In the genomic region with DNA sequence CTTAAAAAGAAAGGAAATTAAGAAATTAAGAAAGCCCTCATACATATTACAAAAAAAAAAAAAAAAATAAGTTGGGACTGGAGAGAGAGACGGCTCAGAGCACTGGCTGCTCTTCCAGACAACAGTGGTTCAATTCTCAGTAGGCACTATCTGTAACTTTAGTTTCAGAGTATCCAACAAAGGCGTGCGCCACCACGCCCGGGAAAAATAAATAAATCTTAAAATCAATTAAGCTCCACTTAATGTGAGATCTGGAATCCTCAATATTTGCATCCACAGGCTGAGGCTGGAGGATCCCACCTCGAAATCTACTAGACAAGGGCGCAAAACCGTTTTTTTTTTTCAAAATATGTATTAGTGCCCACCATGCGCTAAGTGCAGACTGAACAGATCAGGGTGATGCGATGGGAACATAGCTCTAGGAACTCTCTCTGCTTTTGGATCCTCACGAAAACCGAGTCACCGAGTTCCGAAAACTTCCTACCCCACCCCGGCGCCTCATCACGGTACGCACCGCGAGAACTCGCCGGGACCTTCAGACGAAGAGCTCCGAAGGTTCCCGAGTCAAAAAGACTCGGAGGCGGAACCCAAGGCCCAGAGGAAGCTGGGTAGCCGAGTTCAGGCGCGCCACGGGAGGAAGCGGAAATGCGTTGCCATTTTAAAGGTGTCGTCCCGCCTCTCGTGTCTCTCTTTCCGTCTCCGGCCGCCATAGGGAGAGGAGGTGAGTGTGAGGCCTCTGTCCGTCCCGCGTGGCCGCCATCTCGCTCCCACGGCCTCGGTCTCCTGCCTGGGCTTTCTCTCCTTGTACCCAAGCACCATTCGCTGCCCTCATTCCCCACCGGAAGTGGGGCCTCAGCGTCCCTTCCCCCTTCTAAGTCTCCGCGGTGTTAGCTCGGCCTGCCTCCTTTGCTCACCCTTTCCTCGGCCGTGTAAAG, we compare ENCODE assay signal across 7 mouse cellular contexts. TPM values are rescaled to one million over a fixed set of nuclear protein-coding genes. Genes with fewer than 3 reads are reported as not detected.
DNase-seq lines count a peak whose midpoint lies in the region; ATAC-seq and TF ChIP-seq lines count a peak whose summit lies in the region.

A gene (plus strand): TSS at position 597 of the 935 bp plus-strand sequence.

- no peak for TF ChIP-seq CTCF in intestine, postnatal 0 days (IDR thresholded peaks at IDR 0.05; ENCODE audit: low read depth)
- no peak for TF ChIP-seq CTCF in small intestine, adult 2 months (IDR thresholded peaks at IDR 0.05; ENCODE audit: extremely low read depth, insufficient read length, insufficient replicate concordance, low read depth, low read length)

- peak within 1 kb of the TSS; percentile 75 for H3K4me2 ChIP-seq in intestine, postnatal 0 days (replicated peaks; ENCODE audit: low read depth)
- peak within 1 kb of the TSS; percentile 88 for H3K4me2 ChIP-seq in midbrain, embryonic 12.5 days (replicated peaks)

- peak within 1 kb of the TSS; percentile 92 for H3K9ac ChIP-seq in intestine, postnatal 0 days (ENCODE audit: low read depth, low read length)
- H3K9ac ChIP-seq in midbrain, embryonic 12.5 days (replicated peaks) = peak within 1 kb of the TSS; percentile 94

- DNase-seq in adrenal gland, adult 8-10 months = peak; percentile 95
- DNase-seq in embryo, embryonic 9.5 days (ENCODE audit: extremely low spot score) = peak; percentile 94
- peak; percentile 75 for DNase-seq in gonadal fat pad, adult 2 months (ENCODE audit: low read depth)
- DNase-seq in left cerebral cortex, postnatal 4 days = peak; percentile 96

- peak; percentile 85; the same call in 1 of the 2 replicates for TF ChIP-seq POLR2A in small intestine, adult 2 months (IDR thresholded peaks at IDR 0.05; ENCODE audit: low read depth, low read length)

- peak within 1 kb of the TSS; percentile 82 for H3K4me3 ChIP-seq in intestine, postnatal 0 days (ENCODE audit: low read depth, low read length)
- peak within 1 kb of the TSS; percentile 78 for H3K4me3 ChIP-seq in midbrain, embryonic 12.5 days
- peak within 1 kb of the TSS; percentile 88 for H3K4me3 ChIP-seq in small intestine, adult 2 months (ENCODE audit: low read depth, low read length)

- ATAC-seq in intestine, postnatal 0 days = peak; percentile 80
- peak; percentile 93 for ATAC-seq in midbrain, embryonic 12.5 days (ENCODE audit: low FRiP score, low read depth)

- under 1% methylated on average over 54 of the region's 54 CpGs for whole genome bisulfite sequencing in intestine, postnatal 0 days
- 2% methylated on average over 54 of the region's 54 CpGs for WGBS in midbrain, embryonic 12.5 days
- WGBS in small intestine, adult 2 months = under 1% methylated on average over 54 of the region's 54 CpGs

- H3K27me3 ChIP-seq in intestine, postnatal 0 days (replicated peaks; ENCODE audit: control insufficient read depth, insufficient read depth, low read length) = no peaks in the 10 kb centered on the region
- H3K27me3 ChIP-seq in midbrain, embryonic 12.5 days = peaks cover 30% of the 10 kb centered on the region
- no peaks in the 10 kb centered on the region for H3K27me3 ChIP-seq in small intestine, adult 2 months (ENCODE audit: control insufficient read depth, insufficient read depth, low read length)

- intact Hi-C loops in left cerebral cortex, postnatal 4 days (cut with DNase I) = loop anchor here (10.0 kb wide), 1 partner anchor 88 kb away; no protein-coding TSS in a partner anchor

- H3K36me3 ChIP-seq in intestine, postnatal 0 days (ENCODE audit: control insufficient read depth, insufficient read depth) = peaks cover 18% of the 10 kb centered on the region
- peaks cover 36% of the 10 kb centered on the region for H3K36me3 ChIP-seq in midbrain, embryonic 12.5 days
- peaks cover 20% of the 10 kb centered on the region for H3K36me3 ChIP-seq in small intestine, adult 2 months (ENCODE audit: control insufficient read depth, insufficient read depth, low read length)

- no peaks in the 10 kb centered on the region for H3K9me3 ChIP-seq in intestine, postnatal 0 days (ENCODE audit: control insufficient read depth)
- H3K9me3 ChIP-seq in midbrain, embryonic 12.5 days = no peaks in the 10 kb centered on the region

- H3K27ac ChIP-seq in intestine, postnatal 0 days (ENCODE audit: low read depth, low read length) = peak within 1 kb of the TSS; percentile 94
- H3K27ac ChIP-seq in midbrain, embryonic 12.5 days (replicated peaks) = peak within 1 kb of the TSS; percentile 87
- peak within 1 kb of the TSS; percentile 97 for H3K27ac ChIP-seq in small intestine, adult 2 months (ENCODE audit: insufficient read depth, low read depth, low read length)

- no peaks in the 10 kb centered on the region for H3K4me1 ChIP-seq in intestine, postnatal 0 days (replicated peaks; ENCODE audit: control insufficient read depth, insufficient read depth, low read length)
- peaks cover 23% of the 10 kb centered on the region for H3K4me1 ChIP-seq in midbrain, embryonic 12.5 days
- peaks cover 7% of the 10 kb centered on the region; the same call in 1 of the 2 replicates for H3K4me1 ChIP-seq in small intestine, adult 2 months (ENCODE audit: control insufficient read depth, insufficient read depth, insufficient read length, low read length)

RNA-seq across cellular contexts. Expression of the gene that starts here (rescaled TPM):
- 100 to 1,000 TPM; 593 to 922 (median 693) TPM for total RNA-seq in adrenal gland, adult 8-10 months (2022)
- 262 and 263 TPM in 2 replicates for polyA plus RNA-seq in gonadal fat pad, adult 2 months (2012; rRNA removed)
- 419 and 467 TPM in 2 replicates for polyA plus RNA-seq in intestine, postnatal 0 days (2015; fragmentation: Nextera tagmentation; extraction: Ambion mirVana)
- 100 to 1,000 TPM; 603 to 645 TPM for total RNA-seq in left cerebral cortex, postnatal 4 days (2021)
- polyA plus RNA-seq in midbrain, embryonic 12.5 days (2016; fragmentation: Nextera tagmentation; extraction: Ambion mirVana) = 300 and 313 TPM in 2 replicates
- polyA plus RNA-seq in small intestine, adult 2 months (2012; rRNA removed) = 141 and 355 TPM in 2 replicates

Comparison
In these comparisons a context has a peak if more than half of its experiments do, and no peak if none do; other contexts are left out.
1. Peak in every context shown above with its lines: DNase-seq, ATAC-seq, H3K4me3 ChIP-seq and H3K27ac ChIP-seq.